Mouse (Mus musculus): ENCODE results near the gene Map1lc3a. TPM values are rescaled to one million over a fixed set of nuclear protein-coding genes. Genes with fewer than 3 reads are reported as not detected.

The Map1lc3a gene
- polyA plus RNA-seq, 1 experiment from 2014 or later: 435 TPM

GRCm38 (mm10) chr2:155248718-155249117 lies 27.4 kb upstream of the Map1lc3a start:
- no peak overlapping the region for H3K27ac ChIP-seq (replicated peaks; ENCODE audit: low read depth, low read length)
- no peak overlapping the region for H3K4me2 ChIP-seq (ENCODE audit: low read length)
- WGBS: 96% methylated on average over 2 of the region's 2 CpGs
- DNase-seq (no peak), ATAC-seq (ENCODE audit: low FRiP score, low TSS enrichment) (no peak)
- H3K9me3 ChIP-seq (ENCODE audit: control insufficient read depth, low read length): no peaks in the 10 kb centered on the region
- H3K36me3 ChIP-seq (ENCODE audit: control insufficient read depth, insufficient read depth, low read length): peaks cover 77% of the 10 kb centered on the region
- H3K4me1 ChIP-seq (ENCODE audit: control insufficient read depth, insufficient read depth, low read length): no peaks in the 10 kb centered on the region
- no peak overlapping the region for H3K9ac ChIP-seq (replicated peaks; ENCODE audit: low read length)
- no peaks in the 10 kb centered on the region for H3K27me3 ChIP-seq (ENCODE audit: control insufficient read depth, insufficient read depth, low read length)
- no peak overlapping the region for H3K4me3 ChIP-seq (replicated peaks; ENCODE audit: low read depth, low read length)

DNA sequence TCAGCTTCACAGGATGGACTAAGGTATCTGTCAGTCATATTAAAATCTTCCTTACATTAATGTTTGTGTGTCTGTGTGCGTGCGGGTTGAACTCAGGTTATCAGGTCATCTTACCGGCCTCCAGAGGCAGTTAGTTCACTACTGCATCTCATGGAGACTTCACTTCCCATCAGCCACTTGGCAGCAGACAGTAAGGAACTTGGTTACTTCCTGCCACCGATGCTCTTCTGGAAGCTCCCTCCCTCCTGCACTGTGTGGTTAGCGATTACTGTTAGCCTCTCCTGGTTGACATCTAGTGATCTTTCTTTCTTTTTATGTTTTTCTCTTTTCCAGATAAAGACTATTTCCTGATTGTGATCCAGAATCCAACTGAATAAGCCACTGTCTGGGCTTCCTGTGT lies 26.5 kb upstream of the Map1lc3a start:
- Histone ChIP-seq H3K36me3 (ENCODE audit: control insufficient read depth, insufficient read depth, low read length) (peaks cover 69% of the 10 kb centered on the region), H3K9ac (replicated peaks; ENCODE audit: low read length) (no peak overlapping the region), H3K27me3 (ENCODE audit: control insufficient read depth, insufficient read depth, low read length) (no peaks in the 10 kb centered on the region), H3K4me1 (ENCODE audit: control insufficient read depth, insufficient read depth, low read length) (no peaks in the 10 kb centered on the region), H3K4me3 (replicated peaks; ENCODE audit: low read depth, low read length) (no peak overlapping the region), H3K4me2 (ENCODE audit: low read length) (no peak overlapping the region), H3K27ac (replicated peaks; ENCODE audit: low read depth, low read length) (no peak overlapping the region), H3K9me3 (ENCODE audit: control insufficient read depth, low read length) (no peaks in the 10 kb centered on the region)
- 92% methylated on average over 5 of the region's 5 CpGs for WGBS
- DNase-seq (no peak), ATAC-seq (ENCODE audit: low FRiP score, low TSS enrichment) (no peak)

- H3K27ac ChIP-seq (replicated peaks; ENCODE audit: low read depth, low read length): no peak overlapping the region
- H3K4me1 ChIP-seq (ENCODE audit: control insufficient read depth, insufficient read depth, low read length): no peaks in the 10 kb centered on the region
- no peak for ATAC-seq (ENCODE audit: low FRiP score, low TSS enrichment)
- H3K27me3 ChIP-seq (ENCODE audit: control insufficient read depth, insufficient read depth, low read length): no peaks in the 10 kb centered on the region
- no peaks in the 10 kb centered on the region for H3K9me3 ChIP-seq (ENCODE audit: control insufficient read depth, low read length)
- no peak for DNase-seq
- H3K4me2 ChIP-seq (ENCODE audit: low read length): no peak overlapping the region
- H3K9ac ChIP-seq (replicated peaks; ENCODE audit: low read length): no peak overlapping the region
- H3K36me3 ChIP-seq (ENCODE audit: control insufficient read depth, insufficient read depth, low read length): no peaks in the 10 kb centered on the region
- 95% methylated on average over 6 of the region's 6 CpGs for WGBS
- H3K4me3 ChIP-seq (replicated peaks; ENCODE audit: low read depth, low read length): no peak overlapping the region
Observed at GRCm38 (mm10) chr2:155265526-155265925, 10.6 kb upstream of the Map1lc3a start.

- H3K27me3 ChIP-seq (ENCODE audit: control insufficient read depth, insufficient read depth, low read length): no peaks in the 10 kb centered on the region
- WGBS: 82% methylated on average over 5 of the region's 5 CpGs
- no peak for ATAC-seq (ENCODE audit: low FRiP score, low TSS enrichment)
Observed at GRCm38 (mm10) chr2:155266896-155267295, 9.2 kb upstream of the Map1lc3a start.

GRCm38 (mm10) chr2:155271957-155272356 lies 4.1 kb upstream of the Map1lc3a start:
- Histone ChIP-seq H3K4me1 (ENCODE audit: control insufficient read depth, insufficient read depth, low read length) (peaks cover 1% of the 10 kb centered on the region; the same call in 1 of the 2 replicates), H3K9ac (replicated peaks; ENCODE audit: low read length) (no peak overlapping the region), H3K27ac (replicated peaks; ENCODE audit: low read depth, low read length) (no peak overlapping the region), H3K27me3 (ENCODE audit: control insufficient read depth, insufficient read depth, low read length) (no peaks in the 10 kb centered on the region), H3K36me3 (ENCODE audit: control insufficient read depth, insufficient read depth, low read length) (no peaks in the 10 kb centered on the region), H3K9me3 (ENCODE audit: control insufficient read depth, low read length) (no peaks in the 10 kb centered on the region), H3K4me3 (replicated peaks; ENCODE audit: low read depth, low read length) (no peak overlapping the region), H3K4me2 (ENCODE audit: low read length) (no peak overlapping the region)
- peak; percentile 17 for DNase-seq
- ATAC-seq (ENCODE audit: low FRiP score, low TSS enrichment): no peak
- WGBS: 86% methylated on average over 6 of the region's 6 CpGs

More at GRCm38 (mm10) chr2:155266896-155267295, 9.2 kb upstream of the Map1lc3a start:
- no peak overlapping the region for H3K4me2 ChIP-seq (ENCODE audit: low read length)
- no peak for DNase-seq
- H3K4me1 ChIP-seq (ENCODE audit: control insufficient read depth, insufficient read depth, low read length): no peaks in the 10 kb centered on the region
- no peak overlapping the region for H3K27ac ChIP-seq (replicated peaks; ENCODE audit: low read depth, low read length)
- H3K9ac ChIP-seq (replicated peaks; ENCODE audit: low read length): no peak overlapping the region
- no peak overlapping the region for H3K4me3 ChIP-seq (replicated peaks; ENCODE audit: low read depth, low read length)
- no peaks in the 10 kb centered on the region for H3K36me3 ChIP-seq (ENCODE audit: control insufficient read depth, insufficient read depth, low read length)
- no peaks in the 10 kb centered on the region for H3K9me3 ChIP-seq (ENCODE audit: control insufficient read depth, low read length)

GRCm38 (mm10) chr2:155272396-155273170 lies 3.5 kb upstream of the Map1lc3a start:
- Histone ChIP-seq H3K4me1 (ENCODE audit: control insufficient read depth, insufficient read depth, low read length) (peaks cover 7% of the 10 kb centered on the region), H3K4me3 (replicated peaks; ENCODE audit: low read depth, low read length) (no peak overlapping the region), H3K4me2 (ENCODE audit: low read length) (no peak overlapping the region), H3K36me3 (ENCODE audit: control insufficient read depth, insufficient read depth, low read length) (peaks cover 1% of the 10 kb centered on the region), H3K9me3 (ENCODE audit: control insufficient read depth, low read length) (no peaks in the 10 kb centered on the region), H3K27me3 (ENCODE audit: control insufficient read depth, insufficient read depth, low read length) (no peaks in the 10 kb centered on the region), H3K9ac (replicated peaks; ENCODE audit: low read length) (no peak overlapping the region), H3K27ac (replicated peaks; ENCODE audit: low read depth, low read length) (no peak overlapping the region)
- no peak for ATAC-seq (ENCODE audit: low FRiP score, low TSS enrichment)
- WGBS: 83% methylated on average over 10 of the region's 10 CpGs
- DNase-seq: no peak

GRCm38 (mm10) chr2:155273603-155274002 lies 2.5 kb upstream of the Map1lc3a start:
- Histone ChIP-seq H3K27ac (replicated peaks; ENCODE audit: low read depth, low read length) (no peak overlapping the region), H3K9ac (replicated peaks; ENCODE audit: low read length) (no peak overlapping the region), H3K27me3 (ENCODE audit: control insufficient read depth, insufficient read depth, low read length) (no peaks in the 10 kb centered on the region), H3K4me3 (replicated peaks; ENCODE audit: low read depth, low read length) (no peak overlapping the region), H3K4me1 (ENCODE audit: control insufficient read depth, insufficient read depth, low read length) (peaks cover 10% of the 10 kb centered on the region), H3K36me3 (ENCODE audit: control insufficient read depth, insufficient read depth, low read length) (peaks cover 10% of the 10 kb centered on the region), H3K9me3 (ENCODE audit: control insufficient read depth, low read length) (no peaks in the 10 kb centered on the region), H3K4me2 (ENCODE audit: low read length) (no peak overlapping the region)
- DNase-seq (no peak), ATAC-seq (ENCODE audit: low FRiP score, low TSS enrichment) (no peak)
- 89% methylated on average over 8 of the region's 8 CpGs for WGBS

GRCm38 (mm10) chr2:155276621-155277175 lies 601 bp downstream of the Map1lc3a start:
- peak overlapping the region; percentile 94 for H3K4me3 ChIP-seq (replicated peaks; ENCODE audit: low read depth, low read length)
- H3K9ac ChIP-seq (replicated peaks; ENCODE audit: low read length): peak overlapping the region; percentile 95
- 1% methylated on average over 43 of the region's 49 CpGs for WGBS
- no peaks in the 10 kb centered on the region for H3K9me3 ChIP-seq (ENCODE audit: control insufficient read depth, low read length)
- H3K4me1 ChIP-seq (ENCODE audit: control insufficient read depth, insufficient read depth, low read length): peaks cover 10% of the 10 kb centered on the region
- DNase-seq (peak; percentile 71), ATAC-seq (ENCODE audit: low FRiP score, low TSS enrichment) (peak; percentile 79)
- H3K36me3 ChIP-seq (ENCODE audit: control insufficient read depth, insufficient read depth, low read length): peaks cover 22% of the 10 kb centered on the region
- H3K27ac ChIP-seq (replicated peaks; ENCODE audit: low read depth, low read length): peak overlapping the region; percentile 87
- H3K4me2 ChIP-seq (ENCODE audit: low read length): peak overlapping the region; percentile 82
- no peaks in the 10 kb centered on the region for H3K27me3 ChIP-seq (ENCODE audit: control insufficient read depth, insufficient read depth, low read length)

DNA sequence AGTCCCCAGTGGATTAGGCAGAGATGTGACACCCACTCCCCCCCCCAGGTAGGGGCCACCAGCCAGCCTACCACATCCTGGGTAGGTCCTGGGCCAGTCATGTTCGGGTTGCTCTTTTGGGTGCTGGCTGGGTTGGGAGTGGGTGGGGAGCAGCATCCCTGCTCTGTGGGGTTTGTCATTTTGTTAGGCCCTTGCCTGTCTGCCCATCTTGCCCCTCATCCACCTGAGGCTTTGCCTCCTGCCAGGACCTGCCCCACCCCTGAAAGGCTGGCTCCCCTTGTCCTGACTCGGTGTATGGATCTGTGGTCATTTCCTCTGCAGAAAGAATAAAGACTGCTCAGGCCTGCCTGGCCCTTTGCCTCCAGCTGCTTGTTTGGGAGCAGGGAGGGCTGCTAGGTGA lies 1.6 kb downstream of the Map1lc3a start:
- no peak for DNase-seq
- WGBS: 92% methylated on average over 2 of the region's 2 CpGs
- Histone ChIP-seq H3K9ac (replicated peaks; ENCODE audit: low read length) (peak overlapping the region; percentile 95; the same call in 1 of the 2 replicates), H3K4me2 (ENCODE audit: low read length) (peak overlapping the region; percentile 82), H3K9me3 (ENCODE audit: control insufficient read depth, low read length) (no peaks in the 10 kb centered on the region), H3K4me3 (replicated peaks; ENCODE audit: low read depth, low read length) (peak overlapping the region; percentile 94; the same call in 1 of the 2 replicates), H3K27me3 (ENCODE audit: control insufficient read depth, insufficient read depth, low read length) (no peaks in the 10 kb centered on the region), H3K36me3 (ENCODE audit: control insufficient read depth, insufficient read depth, low read length) (peaks cover 22% of the 10 kb centered on the region), H3K27ac (replicated peaks; ENCODE audit: low read depth, low read length) (no peak overlapping the region), H3K4me1 (ENCODE audit: control insufficient read depth, insufficient read depth, low read length) (peaks cover 10% of the 10 kb centered on the region)
- no peak for ATAC-seq (ENCODE audit: low FRiP score, low TSS enrichment)
